Mouse (Mus musculus) limb, embryonic 11.5 days (tissue): ENCODE data around the gene Jund. TPM values are rescaled to one million over a fixed set of nuclear protein-coding genes. Genes with fewer than 3 reads are reported as not detected.

ENCODE experiments used
- ATAC-seq: fragments of 200-750 bp; cut with Nextera tagmentation; 2 replicates; pipeline ENCODE4 v1.8.0; 2017; ENCODE audit warnings: low read depth; ENCODE audit not compliant: insufficient number of reproducible peaks, low FRiP score, low TSS enrichment
- DNase-seq: peaks from one replicate; pipeline ENCODE4 v3.0.0-alpha.2; 2015; ENCODE audit warnings: low spot score
- H3K27ac ChIP-seq: fragments of 300-500 bp; sonication (generic); replicated peaks from 2 replicates; pipeline ENCODE4 v1.5.1; 2014; ENCODE audit warnings: low read depth, mild to moderate bottlenecking, low read length
- H3K27me3 ChIP-seq: fragments of 300-500 bp; sonication (generic); 2 replicates; pipeline ENCODE4 v1.6.1; 2014; ENCODE audit warnings: mild to moderate bottlenecking, low read length, mixed read lengths; ENCODE audit not compliant: control insufficient read depth, insufficient read depth
- H3K36me3 ChIP-seq: fragments of 300-500 bp; sonication (generic); 2 replicates; pipeline ENCODE4 v1.6.1; 2014; ENCODE audit warnings: mild to moderate bottlenecking, low read length, moderate library complexity, mixed read lengths; ENCODE audit not compliant: control insufficient read depth, insufficient read depth
- H3K4me1 ChIP-seq: fragments of 300-500 bp; sonication (generic); 2 replicates; pipeline ENCODE4 v1.6.1; 2014; ENCODE audit warnings: low read length, mixed read lengths; ENCODE audit not compliant: control insufficient read depth, insufficient read depth
- H3K4me2 ChIP-seq: fragments of 300-500 bp; sonication (generic); 2 replicates; pipeline ENCODE4 v1.6.1; 2014; ENCODE audit warnings: low read depth, mild to moderate bottlenecking, moderate library complexity; ENCODE audit not compliant: severe bottlenecking
- H3K4me3 ChIP-seq: fragments of 300-500 bp; sonication (generic); 2 replicates; pipeline ENCODE4 v1.5.1; 2014; ENCODE audit warnings: low read depth, low read length
- H3K9ac ChIP-seq: fragments of 300-500 bp; sonication (generic); 2 replicates; pipeline ENCODE4 v1.6.1; 2014; ENCODE audit warnings: mild to moderate bottlenecking, low read length
- H3K9me3 ChIP-seq: fragments of 300-500 bp; sonication (generic); 2 replicates; pipeline ENCODE4 v1.6.1; 2016; ENCODE audit warnings: low read length; ENCODE audit not compliant: control insufficient read depth
- whole genome bisulfite sequencing: fragments of 180-500 bp; shearing (Covaris S2); extraction: QIAGEN DNeasy Blood & Tissue Kit; methylation state at CpG from one replicate; pipeline ENCODE4 v1.1.7; 2014; 5-methylcytosine and 5-hydroxymethylcytosine counted together
- polyA plus RNA-seq: library from polyadenylated mRNA; unstranded; fragments of >200 nt; fragmentation: Nextera tagmentation; extraction: Ambion mirVana; gene quantifications from 2 replicates; pipeline ENCODE4 v1.2.1, GENCODE M21; 2014

Gene Jund
- polyA plus RNA-seq, 1 experiment from 2014 or later = 104 TPM

- WGBS = 47% methylated on average over 4 of the region's 4 CpGs
- no peak for DNase-seq
- H3K4me1 ChIP-seq = peaks cover 33% of the 10 kb centered on the region
- H3K4me3 ChIP-seq = peak overlapping the region; percentile 9
- no peaks in the 10 kb centered on the region for H3K27me3 ChIP-seq
- peak overlapping the region; percentile 72 for H3K9ac ChIP-seq
- H3K36me3 ChIP-seq = no peaks in the 10 kb centered on the region; the same call in 1 of the 2 replicates
- no peak for ATAC-seq
- H3K4me2 ChIP-seq = peak overlapping the region; percentile 24; the same call in 1 of the 2 replicates
- peak overlapping the region; percentile 89 for H3K27ac ChIP-seq
- no peaks in the 10 kb centered on the region for H3K9me3 ChIP-seq
Measured at GRCm38 (mm10) chr8:70691230-70691629, 7.5 kb upstream of the Jund start.

- under 1% methylated on average over 17 of the region's 20 CpGs for WGBS
- Histone ChIP-seq H3K27ac (peak overlapping the region; percentile 89), H3K9me3 (no peaks in the 10 kb centered on the region), H3K9ac (peak overlapping the region; percentile 72), H3K36me3 (no peaks in the 10 kb centered on the region; the same call in 1 of the 2 replicates), H3K4me1 (peaks cover 39% of the 10 kb centered on the region), H3K4me2 (peak overlapping the region; percentile 24), H3K27me3 (no peaks in the 10 kb centered on the region), H3K4me3 (peak overlapping the region; percentile 21)
- ATAC-seq = peak; percentile 83
- DNase-seq = peak; percentile 88
Measured at GRCm38 (mm10) chr8:70691727-70692231, 7.0 kb upstream of the Jund start.

GRCm38 (mm10) chr8:70693636-70694035 lies 5.1 kb upstream of the Jund start:
- no peak overlapping the region for H3K27ac ChIP-seq
- no peaks in the 10 kb centered on the region for H3K27me3 ChIP-seq
- WGBS = 78% methylated on average over 5 of the region's 5 CpGs
- DNase-seq (no peak), ATAC-seq (no peak)
- no peaks in the 10 kb centered on the region for H3K9me3 ChIP-seq
- H3K4me1 ChIP-seq = peaks cover 53% of the 10 kb centered on the region
- H3K36me3 ChIP-seq = no peaks in the 10 kb centered on the region
- no peak overlapping the region for H3K9ac ChIP-seq
- no peak overlapping the region for H3K4me3 ChIP-seq
- no peak overlapping the region for H3K4me2 ChIP-seq

GRCm38 (mm10) chr8:70695318-70696018 lies 3.3 kb upstream of the Jund start:
- peak overlapping the region; percentile 82 for H3K27ac ChIP-seq
- H3K9ac ChIP-seq = peak overlapping the region; percentile 32; the same call in 1 of the 2 replicates
- WGBS = 23% methylated on average over 31 of the region's 32 CpGs
- DNase-seq (peak; percentile 73), ATAC-seq (no peak)
- H3K27me3 ChIP-seq = no peaks in the 10 kb centered on the region
- no peaks in the 10 kb centered on the region for H3K9me3 ChIP-seq
- no peak overlapping the region for H3K4me3 ChIP-seq
- H3K4me1 ChIP-seq = peaks cover 49% of the 10 kb centered on the region
- peak overlapping the region; percentile 20 for H3K4me2 ChIP-seq
- H3K36me3 ChIP-seq = no peaks in the 10 kb centered on the region

- peak overlapping the region; percentile 45 for H3K4me2 ChIP-seq
- H3K9ac ChIP-seq = peak overlapping the region; percentile 52
- whole genome bisulfite sequencing = 6% methylated on average over 31 of the region's 31 CpGs
- peak overlapping the region; percentile 82 for H3K27ac ChIP-seq
- DNase-seq (peak; percentile 82), ATAC-seq (peak; percentile 6; the same call in 1 of the 2 replicates)
- no peaks in the 10 kb centered on the region for H3K36me3 ChIP-seq
- no peaks in the 10 kb centered on the region for H3K27me3 ChIP-seq
- no peak overlapping the region; the same call in 1 of the 2 replicates for H3K4me3 ChIP-seq
- peaks cover 49% of the 10 kb centered on the region for H3K4me1 ChIP-seq
- no peaks in the 10 kb centered on the region for H3K9me3 ChIP-seq
Measured at GRCm38 (mm10) chr8:70696019-70696885, 2.5 kb upstream of the Jund start.

GRCm38 (mm10) chr8:70696946-70697345 lies 1.8 kb upstream of the Jund start:
- peak overlapping the region; percentile 52 for H3K9ac ChIP-seq
- peak overlapping the region; percentile 82 for H3K27ac ChIP-seq
- H3K27me3 ChIP-seq = no peaks in the 10 kb centered on the region
- DNase-seq = peak; percentile 50
- no peaks in the 10 kb centered on the region for H3K36me3 ChIP-seq
- H3K4me2 ChIP-seq = peak overlapping the region; percentile 45
- 13% methylated on average over 4 of the region's 4 CpGs for WGBS
- no peaks in the 10 kb centered on the region for H3K9me3 ChIP-seq
- peaks cover 43% of the 10 kb centered on the region for H3K4me1 ChIP-seq
- ATAC-seq = no peak
- no peak overlapping the region; the same call in 1 of the 2 replicates for H3K4me3 ChIP-seq

GRCm38 (mm10) chr8:70697366-70698250 lies 1.1 kb upstream of the Jund start:
- DNase-seq (no peak), ATAC-seq (no peak)
- H3K4me3 ChIP-seq = peak overlapping the region; percentile 95; the same call in 1 of the 2 replicates
- peak overlapping the region; percentile 82 for H3K4me2 ChIP-seq
- 75% methylated on average over 12 of the region's 12 CpGs for WGBS
- H3K36me3 ChIP-seq = no peaks in the 10 kb centered on the region
- H3K27me3 ChIP-seq = no peaks in the 10 kb centered on the region
- H3K4me1 ChIP-seq = peaks cover 38% of the 10 kb centered on the region
- H3K9ac ChIP-seq = peak overlapping the region; percentile 96; the same call in 1 of the 2 replicates
- peak overlapping the region; percentile 82 for H3K27ac ChIP-seq
- no peaks in the 10 kb centered on the region for H3K9me3 ChIP-seq
